Mouse (Mus musculus) right cerebral cortex, postnatal 14 days (tissue): ENCODE results near the gene Gltp.

ENCODE experiments used
- DNase-seq: peaks from one replicate; pipeline ENCODE4 v3.0.0; 2022

Gene Gltp

GRCm38 (mm10) chr5:114690633-114691567, at the start of gene Gltp:
Gene Gltp, minus strand, starts transcription at chr5:114690984.
- DNase-seq: peak; percentile 94

GRCm38 (mm10) chr5:114738707-114739241, 48.0 kb upstream of the Gltp start:
- DNase-seq: no peak

- no peak for DNase-seq
Measured at GRCm38 (mm10) chr5:114737090-114737887, 46.5 kb upstream of the Gltp start.

GRCm38 (mm10) chr5:114733606-114734005, 42.8 kb upstream of the Gltp start:
- no peak for DNase-seq

- no peak for DNase-seq
Measured at GRCm38 (mm10) chr5:114731969-114732368, 41.2 kb upstream of the Gltp start.

- no peak for DNase-seq
Measured at GRCm38 (mm10) chr5:114731498-114731897, 40.7 kb upstream of the Gltp start.

GRCm38 (mm10) chr5:114730129-114730528, 39.3 kb upstream of the Gltp start:
- no peak for DNase-seq

GRCm38 (mm10) chr5:114728160-114728559, 37.4 kb upstream of the Gltp start:
- no peak for DNase-seq

GRCm38 (mm10) chr5:114722846-114723245, 32.1 kb upstream of the Gltp start:
- DNase-seq: no peak

- DNase-seq: no peak
Measured at GRCm38 (mm10) chr5:114721969-114722368, 31.2 kb upstream of the Gltp start.

- no peak for DNase-seq
Measured at GRCm38 (mm10) chr5:114720784-114721183, 30.0 kb upstream of the Gltp start.

GRCm38 (mm10) chr5:114719928-114720270, 29.1 kb upstream of the Gltp start:
- no peak for DNase-seq

GRCm38 (mm10) chr5:114719003-114719927, 28.5 kb upstream of the Gltp start:
- no peak for DNase-seq

- DNase-seq: no peak
Measured at GRCm38 (mm10) chr5:114718483-114718882, 27.7 kb upstream of the Gltp start.

GRCm38 (mm10) chr5:114717937-114718336, 27.2 kb upstream of the Gltp start:
- DNase-seq: no peak

- DNase-seq: no peak
Measured at GRCm38 (mm10) chr5:114717292-114717691, 26.5 kb upstream of the Gltp start.

- DNase-seq: no peak
Measured at GRCm38 (mm10) chr5:114714551-114714950, 23.8 kb upstream of the Gltp start.

- no peak for DNase-seq
Measured at GRCm38 (mm10) chr5:114709357-114709756, 18.6 kb upstream of the Gltp start.

- DNase-seq: no peak
Measured at GRCm38 (mm10) chr5:114708491-114708890, 17.7 kb upstream of the Gltp start.

- DNase-seq: peak; percentile 95
Measured at GRCm38 (mm10) chr5:114707265-114708068, 16.7 kb upstream of the Gltp start, which contains the start of gene Tchp. Gene Tchp, plus strand, starts transcription at chr5:114707760.
